Mouse (Mus musculus) adrenal gland, postnatal 25 days (tissue): ENCODE results near the gene Tepp. TPM values are rescaled to one million over a fixed set of nuclear protein-coding genes. Genes with fewer than 3 reads are reported as not detected.

Source experiments
- DNase-seq: peaks from one replicate; pipeline ENCODE4 v3.0.0; 2021; ENCODE audit warnings: mixed read lengths
- long read RNA-seq: library from polyadenylated mRNA; stranded (forward); transcript quantifications from one replicate; pipeline ENCODE4 v2.0.0, GENCODE M21; 2021
- total RNA-seq: library from RNA; stranded (reverse); gene quantifications from 2 replicates; pipeline ENCODE4 v1.2.3, GENCODE M21; 2021

The Tepp gene
- total RNA-seq, result 0.76 TPM in 1 of 2 replicates, not detected in the other
- long read RNA-seq, result 0 reads

DNA sequence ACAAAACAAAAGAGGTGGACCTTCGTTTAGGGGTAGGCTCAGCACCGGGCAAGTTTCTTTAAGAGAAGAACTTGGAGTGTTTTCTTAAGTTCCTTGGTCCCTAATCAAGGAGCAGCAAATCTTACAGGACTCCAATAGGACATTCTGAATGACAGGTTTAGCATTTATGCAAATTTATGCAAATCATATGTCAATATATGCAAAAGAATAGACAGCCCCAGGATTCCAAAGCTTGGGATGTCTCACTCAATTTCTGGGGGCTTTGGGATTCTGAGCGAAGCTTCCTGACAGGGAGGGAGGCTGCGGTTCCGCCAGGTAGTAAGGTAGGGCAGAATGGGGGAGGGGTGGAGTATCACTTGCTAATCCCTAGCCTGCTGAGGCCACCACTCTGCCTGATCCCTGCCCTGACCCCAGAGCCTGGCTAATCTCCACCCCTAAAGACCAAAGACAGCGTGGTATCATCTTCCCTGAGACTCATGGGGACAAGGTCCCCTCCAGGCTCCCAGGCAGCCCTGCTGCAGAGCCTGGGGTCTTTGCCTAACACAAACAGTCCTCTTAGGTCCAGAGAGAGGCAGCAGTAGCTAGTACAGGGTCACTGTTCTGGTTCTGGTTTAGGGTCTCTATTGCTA is at the start of gene Tepp:
Tepp (plus strand) TSS at position 225 of the 629 bp plus-strand sequence.
- no peak for DNase-seq

DNA sequence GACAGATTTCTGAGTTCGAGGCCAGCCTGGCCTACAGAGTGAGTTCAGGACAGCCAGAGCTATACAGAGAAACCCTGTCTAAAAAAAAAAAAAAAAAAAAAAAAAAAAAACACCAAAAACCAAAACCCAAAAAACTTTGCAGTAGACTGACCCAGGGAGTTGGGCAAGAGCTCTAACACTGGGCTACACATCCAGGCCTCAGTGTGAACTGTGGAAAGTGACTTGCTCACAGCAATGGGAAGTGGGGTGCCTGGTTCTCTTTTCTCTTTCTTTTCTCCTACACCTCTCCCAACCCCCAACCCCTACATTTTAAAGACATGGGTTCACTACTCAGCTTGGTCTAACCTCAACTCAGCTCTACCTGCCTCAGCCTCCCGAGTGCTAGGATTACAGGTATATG is 48.2 kb upstream of the Tepp start:
- DNase-seq, result no peak

DNA sequence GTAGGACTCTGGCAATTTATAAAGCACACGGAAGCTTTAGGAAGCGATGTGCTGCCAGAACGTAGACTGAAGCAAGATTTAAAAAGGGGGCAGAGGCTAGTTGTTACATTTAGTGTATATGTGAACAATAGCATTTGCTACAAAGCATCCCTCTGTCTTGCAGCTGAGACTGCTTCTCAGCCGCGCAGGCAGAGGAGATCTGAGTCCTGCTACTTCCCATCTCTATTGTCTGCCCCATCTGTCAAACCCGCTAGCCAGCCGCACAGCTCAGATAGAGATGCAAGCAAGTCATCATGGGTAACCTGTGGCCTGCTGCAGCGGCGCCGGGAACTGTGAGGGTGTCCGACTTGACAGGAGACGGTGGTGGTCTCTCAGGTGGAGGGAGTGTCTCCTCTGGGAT is 39.9 kb upstream of the Tepp start:
- no peak for DNase-seq

DNA sequence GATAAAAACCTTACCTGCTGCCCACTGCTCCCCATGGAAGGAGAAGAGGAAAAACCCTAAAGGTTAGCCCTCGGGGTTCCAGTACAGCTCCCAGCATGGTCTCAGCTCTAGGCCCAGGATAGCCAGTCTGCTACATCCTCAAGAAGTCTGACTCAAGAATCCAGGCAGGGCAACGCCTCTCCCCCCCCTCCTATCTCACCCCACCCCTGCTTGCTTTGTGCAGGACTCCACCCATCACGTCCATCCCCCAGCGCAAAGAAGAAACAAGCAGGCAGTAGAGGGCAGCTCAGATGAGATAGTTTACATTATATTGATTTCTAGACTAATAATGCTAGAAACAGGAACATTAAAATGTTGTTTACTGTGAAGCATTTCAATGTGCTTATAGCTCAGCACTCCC is 38.5 kb upstream of the Tepp start:
- no peak for DNase-seq

DNA sequence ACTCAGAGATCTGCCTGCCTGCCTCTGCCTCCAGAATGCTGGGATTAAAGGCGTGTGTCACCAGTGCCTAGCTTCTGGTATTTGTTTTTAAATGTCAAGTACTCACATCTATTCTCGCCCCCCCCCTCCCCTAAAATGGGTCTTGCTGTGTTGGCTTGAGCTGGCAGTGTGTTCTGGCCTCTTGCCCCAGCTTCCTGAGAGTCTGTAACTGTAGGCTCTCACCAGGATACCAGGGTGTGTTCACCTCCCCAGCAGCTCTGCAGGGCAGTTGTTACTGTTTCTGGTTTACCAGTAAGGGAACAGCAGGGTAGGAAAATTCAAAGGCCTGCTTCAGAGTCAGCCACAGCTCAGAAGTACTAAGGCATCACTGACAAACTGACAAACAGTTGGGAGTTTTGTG is 37.5 kb upstream of the Tepp start:
- DNase-seq, result peak; percentile 27

DNA sequence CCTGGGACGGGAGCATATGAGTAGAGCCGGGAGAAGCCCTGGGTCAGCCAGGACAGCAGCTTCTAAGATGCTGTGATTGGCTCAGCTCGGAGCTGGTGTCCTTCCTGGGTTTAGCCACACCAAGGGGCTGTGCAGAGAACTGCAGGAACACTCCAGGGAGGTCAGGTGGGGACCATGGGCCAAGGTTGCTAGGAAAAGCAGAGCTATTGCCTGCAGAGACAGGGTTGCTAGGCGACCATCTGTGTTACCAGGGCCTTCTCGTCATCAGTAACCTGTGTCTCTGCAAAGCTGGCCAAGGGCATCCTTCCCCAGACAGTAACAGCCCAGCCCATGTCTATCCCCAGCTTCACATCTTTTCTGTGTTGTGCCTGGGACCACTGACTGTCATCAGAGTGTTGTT is 28.9 kb upstream of the Tepp start:
- DNase-seq, result no peak

DNA sequence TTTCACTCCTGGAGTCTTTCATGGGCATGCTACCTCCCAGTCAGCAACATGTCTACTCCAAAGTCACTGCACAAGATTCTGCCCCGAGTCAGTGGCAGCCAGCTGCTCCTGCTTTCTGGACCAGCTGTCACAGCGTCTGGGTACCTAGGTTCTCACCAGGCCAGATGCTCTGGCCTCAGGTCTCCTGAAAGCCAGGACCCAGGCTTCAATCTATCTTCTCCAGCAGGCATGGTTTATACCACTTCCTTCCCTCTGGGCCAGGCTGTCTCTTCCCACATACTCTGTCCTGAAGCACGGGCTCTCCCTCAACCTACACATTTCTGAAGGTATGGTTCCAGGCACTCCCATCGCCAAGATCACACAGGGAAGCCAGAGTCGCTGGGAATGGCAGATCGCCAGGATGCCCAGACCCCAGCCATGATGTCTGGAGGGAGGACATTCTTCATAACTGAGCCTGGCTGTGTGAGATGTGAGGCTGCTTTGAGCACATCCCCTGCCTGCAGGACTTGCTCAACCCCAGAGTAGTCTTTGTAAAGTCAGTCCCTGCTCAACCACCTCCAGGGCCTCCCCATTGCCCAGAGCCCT is 21.2 kb upstream of the Tepp start:
- no peak for DNase-seq

DNA sequence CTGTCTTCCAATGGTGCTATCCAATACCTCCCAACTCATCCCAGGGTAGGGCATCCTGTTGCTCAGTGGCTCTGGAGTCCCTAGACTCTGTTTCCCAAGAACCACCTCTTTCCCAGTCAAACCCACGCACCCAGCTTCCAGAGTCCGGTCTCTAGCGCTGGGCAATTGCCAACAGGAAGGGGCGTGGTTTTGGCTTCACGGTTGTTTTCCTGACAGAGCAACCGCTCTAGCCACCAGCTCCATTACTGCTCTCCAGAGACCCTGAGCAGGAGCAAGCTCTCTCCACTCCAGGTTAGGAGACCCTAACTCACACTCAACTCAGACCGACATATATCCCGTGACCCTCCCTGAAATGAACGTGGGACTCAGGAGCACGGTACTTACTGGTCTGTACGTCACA is 17.2 kb upstream of the Tepp start:
- DNase-seq, result peak; percentile 72

DNA sequence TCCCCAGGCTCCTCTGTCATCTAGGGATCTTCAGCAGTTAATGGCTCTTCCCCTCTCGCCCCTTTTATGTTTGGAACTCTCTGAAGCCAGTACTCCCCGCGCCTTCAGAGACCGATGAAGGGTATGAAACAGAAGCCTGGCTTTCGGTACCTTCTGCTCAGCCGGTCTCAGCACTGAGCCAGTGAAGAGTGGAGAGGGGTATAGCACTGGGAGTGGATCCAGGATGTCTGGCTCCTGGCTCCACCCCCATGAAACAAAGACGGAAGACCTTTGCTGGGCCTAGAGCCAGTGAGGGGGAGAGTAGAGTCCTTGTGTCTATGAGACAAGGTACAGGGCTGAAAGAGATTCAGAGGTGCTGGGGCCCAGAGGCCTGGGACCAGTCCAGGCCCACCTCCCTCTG is 16.5 kb upstream of the Tepp start:
- peak; percentile 20 for DNase-seq

DNA sequence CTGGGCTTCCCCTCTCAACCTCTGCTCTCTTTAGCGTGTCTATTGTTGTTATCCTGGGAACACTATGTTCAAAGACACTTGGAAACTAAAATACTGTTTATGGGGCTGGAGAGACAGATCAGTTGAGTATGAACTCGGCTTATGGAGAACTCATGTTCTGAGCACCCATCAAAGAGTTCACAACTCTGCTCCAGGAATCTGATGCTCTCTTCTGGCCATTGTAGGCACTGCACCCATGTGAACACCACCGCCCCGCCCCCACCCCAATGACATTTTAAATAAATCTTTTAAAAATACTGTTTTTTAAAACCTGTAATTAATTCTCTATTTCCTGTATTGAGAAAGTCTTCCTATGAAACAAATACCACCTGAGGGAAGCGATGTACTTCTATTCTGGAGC is 8.0 kb upstream of the Tepp start:
- peak; percentile 27 for DNase-seq

DNA sequence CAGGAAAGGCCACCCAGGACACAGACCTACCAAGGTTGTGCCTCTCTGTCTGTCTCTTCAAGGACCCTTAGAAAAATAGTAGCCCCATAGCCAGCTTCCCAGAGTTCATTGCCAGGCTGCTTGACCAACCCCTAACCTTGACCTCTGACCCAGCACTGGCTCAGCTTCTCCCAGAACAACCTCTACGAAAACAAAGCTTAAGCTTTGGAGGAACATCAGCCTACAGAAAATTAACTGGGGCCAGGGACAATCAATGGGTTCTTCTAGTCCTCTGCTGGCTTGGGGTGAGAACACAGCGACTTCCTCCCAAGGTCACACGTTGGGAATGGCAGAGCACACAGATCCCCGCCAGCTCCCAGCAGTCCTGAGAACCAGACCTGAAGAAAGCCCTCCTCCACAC is 4.8 kb upstream of the Tepp start:
- no peak for DNase-seq

DNA sequence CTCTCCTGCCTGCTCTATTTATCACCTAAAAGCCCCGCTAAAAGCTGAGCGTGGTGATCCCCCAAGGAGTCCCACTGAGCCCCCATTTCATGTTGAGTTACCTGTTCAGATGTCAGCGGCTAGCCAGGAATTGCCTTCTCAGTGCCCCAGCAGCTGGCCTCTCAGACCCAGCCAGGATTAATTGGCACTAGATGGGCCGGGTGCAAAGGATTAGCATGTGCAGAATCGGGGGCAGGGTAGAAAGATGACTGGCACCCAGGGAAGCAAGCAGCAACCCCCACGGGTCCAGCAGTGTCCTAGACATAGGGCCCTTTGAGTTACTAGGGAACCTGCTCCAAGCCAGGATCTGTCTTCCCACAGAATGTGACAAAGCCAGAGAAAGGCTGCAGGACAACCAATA is 3.9 kb upstream of the Tepp start, which contains the start of gene Cngb1:
Cngb1 (minus strand) TSS at position 155 of the 400 bp plus-strand sequence.
- DNase-seq, result no peak

DNA sequence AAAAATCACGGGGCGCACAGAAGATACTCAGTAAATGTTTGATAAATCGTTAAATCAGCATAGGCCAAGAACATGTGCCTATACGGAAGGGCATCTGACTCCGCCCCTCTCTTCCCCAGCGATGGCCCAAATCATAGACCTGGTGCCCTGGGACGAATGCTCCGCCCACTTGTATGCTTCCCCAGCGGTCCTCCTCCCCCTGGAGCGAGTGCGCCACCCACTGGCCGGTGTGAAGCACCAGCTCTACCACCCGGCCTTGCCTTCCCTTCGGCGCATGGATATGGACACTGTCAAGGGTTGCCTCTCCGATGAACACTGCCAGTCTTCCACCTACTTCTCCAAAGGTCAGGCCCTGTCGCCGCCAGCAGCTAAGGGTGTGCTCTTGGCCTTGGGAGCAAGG is 2.5 kb downstream of the Tepp start:
- peak; percentile 72 for DNase-seq

DNA sequence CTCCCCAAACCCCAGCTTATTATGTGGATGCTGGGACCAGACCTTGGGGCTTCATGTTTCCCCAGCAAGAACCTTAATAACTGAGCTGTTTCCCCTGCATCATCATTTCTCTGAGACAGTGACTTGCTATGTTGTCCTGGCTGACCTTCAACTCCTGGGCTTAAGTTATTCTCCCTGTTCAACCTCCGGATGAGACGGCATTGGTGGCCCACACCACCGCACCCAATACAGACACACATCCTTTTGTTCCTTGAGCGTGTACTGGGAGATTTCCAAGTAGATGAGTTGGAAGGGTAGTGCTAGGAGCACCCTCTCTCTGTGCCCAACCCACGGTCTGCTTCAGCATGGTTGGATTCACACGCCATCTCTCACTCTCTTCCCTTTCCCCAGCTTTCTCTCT is 3.5 kb downstream of the Tepp start:
- no peak for DNase-seq

DNA sequence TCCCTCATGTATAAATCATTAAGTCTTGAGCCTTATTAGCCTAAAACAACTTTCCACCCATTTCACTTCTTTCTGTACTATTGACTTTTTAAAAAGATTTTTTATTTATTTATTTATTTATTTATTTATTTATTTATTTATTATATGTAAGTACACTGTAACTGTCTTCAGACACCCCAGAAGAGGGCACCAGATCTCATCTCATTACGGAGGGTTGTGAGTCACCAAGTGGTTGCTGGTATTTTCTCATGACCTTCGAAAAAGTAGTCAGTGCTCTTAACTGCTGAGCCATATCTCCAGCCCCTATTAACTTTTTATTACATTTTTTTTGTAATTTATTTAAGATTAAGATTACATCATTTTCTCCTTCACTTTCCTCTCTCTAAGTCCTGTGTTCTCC is 4.3 kb downstream of the Tepp start:
- no peak for DNase-seq

DNA sequence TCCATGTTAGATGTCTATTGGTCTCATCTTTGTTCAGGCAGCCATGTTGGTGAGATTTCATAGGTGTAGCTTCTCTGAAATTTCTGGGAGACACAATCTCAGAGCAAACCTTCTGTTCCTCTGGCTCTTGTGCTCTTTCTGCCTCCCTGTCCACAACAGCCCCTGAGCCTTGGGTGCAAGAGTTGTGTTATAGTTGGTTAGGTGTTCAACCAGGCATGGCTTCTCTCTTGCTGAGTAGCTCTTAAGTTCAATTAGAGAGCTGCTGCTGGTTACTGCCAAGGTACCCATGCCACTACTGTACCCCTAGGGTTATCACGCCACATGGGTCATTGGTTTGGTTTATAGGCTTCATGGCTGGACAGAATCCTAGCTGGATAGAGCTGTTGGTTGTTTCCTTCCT is 5.0 kb downstream of the Tepp start:
- no peak for DNase-seq

DNA sequence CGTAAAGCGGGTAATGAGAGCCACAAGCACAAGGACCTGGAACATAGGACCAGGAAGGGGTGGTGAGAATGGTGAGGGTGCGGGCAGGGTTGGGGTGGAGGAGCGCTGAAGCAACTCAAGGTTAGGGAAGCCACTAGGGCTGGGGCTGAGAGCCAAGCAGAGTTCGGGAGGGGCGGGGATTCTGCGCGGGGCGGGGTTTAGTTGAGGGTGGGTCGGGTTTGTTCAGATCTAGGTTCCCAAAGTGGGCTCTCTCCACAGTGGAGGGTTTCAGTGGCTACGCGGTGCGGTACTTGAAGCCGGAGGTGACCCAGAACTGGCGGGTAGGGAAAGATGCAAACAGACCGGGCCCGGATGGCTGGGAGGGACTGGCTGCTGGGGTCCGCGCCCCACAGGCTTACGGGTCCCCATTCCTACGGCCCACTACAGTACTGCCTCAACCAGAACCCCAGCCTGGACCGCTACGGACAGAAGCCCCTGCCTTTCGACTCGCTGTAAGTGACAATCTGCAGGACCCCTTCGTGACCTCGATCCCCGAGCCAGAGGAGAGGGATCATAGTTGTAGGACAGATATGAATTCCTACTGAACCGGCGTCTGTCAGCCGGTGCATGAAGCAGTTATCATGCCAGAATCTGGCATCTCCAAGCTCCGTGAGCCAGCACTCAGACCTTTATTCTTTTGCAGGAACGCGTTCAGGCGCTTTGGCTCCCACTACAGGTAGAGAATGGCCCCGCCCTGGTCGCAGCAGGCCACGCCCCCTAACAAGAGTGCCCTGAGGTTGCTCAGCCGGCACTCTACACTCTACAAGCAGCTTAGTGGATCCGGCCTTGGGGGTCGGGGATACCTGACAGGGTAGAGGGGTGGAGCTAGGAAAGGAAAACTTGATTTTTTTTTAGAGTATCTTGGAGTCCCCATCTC is 10.1 kb downstream of the Tepp start:
- DNase-seq, result peak; percentile 70

DNA sequence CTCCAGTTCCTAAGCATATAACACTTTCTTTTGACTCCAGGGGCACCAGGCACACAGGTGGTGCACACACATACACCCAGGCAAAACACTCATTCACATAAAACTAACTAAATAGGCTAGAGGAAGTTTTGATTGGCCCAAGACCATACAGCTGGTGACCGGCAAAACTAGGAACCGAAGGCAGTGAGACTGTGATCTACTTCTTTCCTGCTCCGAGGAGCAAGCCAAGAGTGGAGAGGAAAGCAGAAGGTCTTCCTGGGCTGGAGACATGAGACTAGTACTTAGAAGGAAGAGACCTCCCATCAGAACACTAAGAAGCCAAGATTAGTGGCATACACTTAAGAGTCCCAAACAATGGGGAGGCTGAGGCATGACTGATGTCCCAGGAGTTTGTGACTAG is 12.8 kb downstream of the Tepp start:
- no peak for DNase-seq

DNA sequence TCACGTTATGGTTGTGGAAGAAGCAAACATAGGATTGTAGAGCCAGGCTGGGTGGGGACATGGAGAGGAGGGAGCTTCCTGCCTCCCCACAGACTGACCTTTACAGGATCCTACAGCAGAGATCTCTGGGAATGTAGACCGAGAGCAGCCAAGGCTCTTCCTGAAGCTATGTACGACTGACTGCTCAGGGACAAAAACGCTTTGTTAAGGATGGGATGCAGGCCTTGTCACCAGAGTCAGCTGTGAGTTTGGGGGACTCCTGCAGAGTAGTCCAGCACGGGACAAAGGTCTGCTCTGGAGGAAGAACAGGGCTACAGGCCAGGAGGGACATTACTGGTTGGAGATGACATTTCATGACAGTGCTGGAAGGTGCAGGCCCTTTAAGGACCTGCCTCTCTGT is 14.3 kb downstream of the Tepp start:
- DNase-seq, result no peak

DNA sequence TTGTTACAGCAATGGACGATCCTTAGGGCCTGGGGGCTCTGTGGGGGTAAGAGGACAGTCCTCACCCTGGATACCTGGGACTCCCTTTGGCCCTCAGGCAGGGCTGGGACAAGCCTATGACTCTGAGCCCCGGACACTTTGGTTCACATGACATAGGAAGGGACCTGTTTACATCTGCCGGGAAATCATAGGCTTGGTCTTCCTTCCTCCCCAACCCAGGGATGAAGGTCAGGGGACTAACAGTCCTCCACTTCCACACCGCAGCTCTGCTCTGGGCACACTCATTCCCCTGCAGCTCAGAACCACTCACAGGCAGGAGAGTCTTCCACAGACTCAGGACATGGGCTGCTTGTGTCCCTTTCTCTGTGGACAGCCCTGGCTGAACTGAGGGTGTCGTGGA is 16.5 kb downstream of the Tepp start:
- DNase-seq, result no peak

DNA sequence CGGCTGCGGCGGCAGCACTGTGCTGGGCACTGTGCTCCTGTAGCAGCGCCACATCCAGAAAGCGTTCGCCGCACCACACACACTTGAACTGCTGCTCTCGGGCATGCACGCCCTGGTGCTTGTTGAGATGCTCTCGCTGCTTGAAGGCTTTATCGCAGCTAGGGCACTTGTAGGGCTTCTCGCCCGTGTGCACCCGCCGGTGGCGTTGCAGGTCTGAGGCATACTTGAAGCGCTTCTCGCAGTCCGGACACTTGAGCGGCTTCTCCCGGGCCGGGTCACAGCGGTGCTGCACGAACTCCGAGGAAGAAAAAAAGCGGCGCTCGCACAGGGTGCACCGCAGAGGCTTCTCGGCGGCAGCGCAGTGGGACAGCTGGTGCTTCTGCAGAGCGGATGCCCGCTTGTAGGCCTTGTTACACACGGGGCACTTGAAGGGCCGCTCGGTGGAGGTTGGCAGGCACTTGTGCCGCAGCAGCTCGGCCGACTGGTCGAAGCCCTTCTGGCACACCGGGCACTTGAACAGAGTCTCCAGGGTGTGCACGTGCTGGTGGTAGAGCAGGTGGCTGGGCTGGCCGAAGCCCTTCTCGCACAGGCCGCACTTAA is 17.6 kb downstream of the Tepp start:
- DNase-seq, result no peak

DNA sequence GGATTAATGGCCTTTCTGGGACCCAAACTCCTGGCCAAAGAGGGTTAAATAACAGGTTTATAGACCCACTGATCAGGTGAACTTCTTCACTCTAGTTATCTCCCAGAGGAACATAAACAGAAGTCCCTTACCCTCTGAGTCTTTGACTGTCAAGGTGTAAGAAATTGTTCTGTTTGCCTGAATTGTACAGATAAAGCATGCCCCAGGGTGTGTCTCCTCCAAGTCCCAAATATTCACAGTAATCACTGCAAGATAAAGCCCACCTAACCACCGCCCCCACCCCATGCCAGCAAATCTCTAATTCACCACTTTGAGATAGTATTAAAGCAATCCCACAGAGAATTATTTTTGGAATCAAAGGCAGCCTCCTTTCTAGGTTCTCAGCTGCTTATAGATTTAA is 20.0 kb downstream of the Tepp start:
- DNase-seq, result no peak

DNA sequence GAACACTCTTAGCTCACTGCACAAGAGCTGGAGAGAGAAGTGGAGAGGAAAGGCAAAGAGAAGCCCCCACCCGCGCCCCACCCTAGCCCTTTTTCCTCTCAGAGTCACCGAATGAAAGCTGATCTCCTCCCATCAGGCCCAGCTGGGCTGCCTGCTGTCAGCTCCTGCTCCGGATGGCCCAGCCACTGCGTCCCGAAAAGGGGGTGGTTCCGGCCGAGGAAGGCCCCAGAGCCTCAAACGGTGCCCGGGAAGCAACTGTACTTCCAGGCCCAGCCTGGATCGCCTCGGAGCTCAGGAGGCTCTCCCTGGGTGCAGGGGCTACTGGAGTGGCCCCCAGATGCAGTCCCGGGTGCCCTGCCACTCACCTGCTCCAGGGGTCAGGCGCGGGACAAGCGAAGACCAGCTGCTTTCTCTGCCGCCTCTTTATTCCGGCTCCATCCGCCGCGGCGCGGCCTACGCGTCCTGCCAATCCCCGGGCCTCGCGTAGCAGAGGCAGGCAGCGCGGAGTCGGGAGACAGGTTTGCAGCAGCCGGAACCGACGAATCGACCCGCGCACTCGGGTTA is 20.9 kb downstream of the Tepp start:
- DNase-seq, result peak; percentile 65
